Mouse (Mus musculus) frontal cortex, postnatal 10 days (tissue): Measurements from ENCODE around the gene Aspa.

Experiments used
- DNase-seq, 2 experiments: peaks; one replicate each; pipeline ENCODE4 v3.0.0; 2022; ENCODE audit warnings: low spot score in 2 of 2, mixed read lengths in 1 of 2

The Aspa gene

DNA sequence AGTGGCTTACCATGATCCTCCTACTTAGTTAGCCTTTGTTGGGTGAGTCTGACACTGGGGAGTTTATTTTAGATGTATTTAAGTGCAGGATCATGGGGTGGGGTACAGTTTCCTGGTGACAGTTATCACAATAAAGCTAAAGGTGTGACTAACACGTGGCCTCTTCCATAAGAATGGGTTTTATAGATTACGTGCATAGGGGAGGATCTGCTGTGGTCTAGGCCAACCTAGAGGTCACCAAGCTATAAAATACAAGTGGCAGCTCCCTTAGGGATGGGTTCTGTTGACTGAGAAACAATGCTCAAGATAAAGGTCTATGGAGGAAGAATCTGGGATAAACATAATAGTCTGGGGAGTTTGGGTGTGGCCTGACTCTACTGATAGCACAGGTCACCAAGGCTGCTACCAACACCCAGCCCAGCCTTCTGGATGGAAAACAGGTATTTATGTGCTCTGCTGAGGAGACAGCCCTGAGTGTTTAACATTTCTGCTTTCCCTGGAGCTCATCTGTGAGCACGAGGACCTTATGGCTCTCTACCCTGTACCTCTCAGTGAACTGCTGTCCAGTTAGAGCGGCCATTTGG, 71.9 kb downstream of the Aspa start:
- no peak for DNase-seq
